Mouse (Mus musculus) ovary, postnatal 36 days (tissue): Measurements from ENCODE around the gene Slit1.
A peak's percentile ranks its signal among the peaks of the same experiment; 100 is the strongest.

Source experiments
- DNase-seq: peaks from one replicate; pipeline ENCODE4 v3.0.0; 2022; ENCODE audit warnings: low spot score, mixed read lengths

The Slit1 gene

GRCm38 (mm10) chr19:41597170-41597894, 146.1 kb downstream of the Slit1 start:
- peak; percentile 31 for DNase-seq

GRCm38 (mm10) chr19:41591808-41592207, 151.7 kb downstream of the Slit1 start:
- no peak for DNase-seq

- DNase-seq, result no peak
Measured at GRCm38 (mm10) chr19:41589681-41590080, 153.8 kb downstream of the Slit1 start.

GRCm38 (mm10) chr19:41589026-41589425, 154.4 kb downstream of the Slit1 start:
- DNase-seq, result no peak

GRCm38 (mm10) chr19:41587431-41588222, 155.8 kb downstream of the Slit1 start:
- DNase-seq, result no peak

GRCm38 (mm10) chr19:41586752-41587151, 156.7 kb downstream of the Slit1 start:
- no peak for DNase-seq

- no peak for DNase-seq
Measured at GRCm38 (mm10) chr19:41582918-41583514, 160.4 kb downstream of the Slit1 start.

- DNase-seq, result no peak
Measured at GRCm38 (mm10) chr19:41581706-41582420, 161.6 kb downstream of the Slit1 start, which contains the start of gene Gm340. TSS of gene Gm340 (plus strand) at chr19:41582370.

- DNase-seq, result peak; percentile 58
Measured at GRCm38 (mm10) chr19:41579311-41579920, 164.0 kb downstream of the Slit1 start.

GRCm38 (mm10) chr19:41577576-41577975, 165.9 kb downstream of the Slit1 start:
- DNase-seq, result no peak

GRCm38 (mm10) chr19:41573700-41574099, 169.8 kb downstream of the Slit1 start:
- no peak for DNase-seq

- DNase-seq, result no peak
Measured at GRCm38 (mm10) chr19:41568791-41569190, 174.7 kb downstream of the Slit1 start.

GRCm38 (mm10) chr19:41560856-41561255, 182.6 kb downstream of the Slit1 start:
- DNase-seq, result no peak

- DNase-seq, result no peak
Measured at GRCm38 (mm10) chr19:41558891-41559486, 184.5 kb downstream of the Slit1 start.

- DNase-seq, result no peak
Measured at GRCm38 (mm10) chr19:41557491-41557890, 186.0 kb downstream of the Slit1 start.

GRCm38 (mm10) chr19:41556981-41557380, 186.5 kb downstream of the Slit1 start:
- no peak for DNase-seq
